Mouse (Mus musculus) C2C12 (cell line): ENCODE measurements around the gene Boc.

ENCODE experiments used
- CTCF ChIP-seq: IDR thresholded peaks from one replicate; pipeline ENCODE4 v1.5.1; 2011; ENCODE audit not compliant: control insufficient read depth, insufficient read depth, insufficient read length
- FOSL1 ChIP-seq: IDR thresholded peaks from one replicate; pipeline ENCODE4 v1.8.0; 2011; ENCODE audit warnings: mild to moderate bottlenecking, low read length; ENCODE audit not compliant: poor library complexity, insufficient read depth, severe bottlenecking
- MAX ChIP-seq: IDR thresholded peaks from one replicate; pipeline ENCODE4 v1.6.1; 2011; ENCODE audit warnings: mild to moderate bottlenecking, control low read depth
- USF1 ChIP-seq: IDR thresholded peaks from one replicate; pipeline ENCODE4 v1.6.1; 2011; ENCODE audit warnings: low read depth, mild to moderate bottlenecking, control low read depth, moderate library complexity

- TF ChIP-seq CTCF (no peak), MAX (no peak), USF1 (no peak), FOSL1 (no peak)
Observed at GRCm38 (mm10) chr16:44549381-44549780, 9.3 kb downstream of the Boc start.
